Mouse (Mus musculus): ENCODE data around the gene Gpr108.
A peak's percentile ranks its signal among the peaks of the same experiment; 100 is the strongest.

Gpr108 gene

DNA sequence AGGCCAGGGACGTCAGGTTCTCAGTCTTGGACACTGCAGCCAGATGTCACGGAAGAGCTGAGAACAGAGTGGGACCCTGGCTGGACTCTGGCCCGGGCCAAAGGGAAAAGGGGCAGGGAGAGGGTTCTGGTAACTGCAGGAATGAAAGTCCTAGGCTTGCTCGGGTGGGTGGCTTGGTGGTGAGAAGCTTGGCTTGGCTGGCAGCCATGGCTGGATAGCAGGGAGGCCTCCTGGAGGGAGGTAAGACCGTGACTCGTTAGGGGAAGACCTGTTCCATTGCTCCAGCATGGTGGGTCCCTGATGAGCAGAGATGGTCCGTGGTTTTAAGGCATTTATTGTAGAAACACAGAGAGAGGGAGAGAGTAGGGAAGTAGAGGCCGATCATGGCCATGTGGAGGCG lies 23.1 kb upstream of the Gpr108 start:
- DNase-seq (ENCODE audit: inconsistent ontology term), result no peak

- no peak for DNase-seq (ENCODE audit: inconsistent ontology term)
Observed at GRCm38 (mm10) chr17:57267556-57268126, 19.4 kb upstream of the Gpr108 start.

DNA sequence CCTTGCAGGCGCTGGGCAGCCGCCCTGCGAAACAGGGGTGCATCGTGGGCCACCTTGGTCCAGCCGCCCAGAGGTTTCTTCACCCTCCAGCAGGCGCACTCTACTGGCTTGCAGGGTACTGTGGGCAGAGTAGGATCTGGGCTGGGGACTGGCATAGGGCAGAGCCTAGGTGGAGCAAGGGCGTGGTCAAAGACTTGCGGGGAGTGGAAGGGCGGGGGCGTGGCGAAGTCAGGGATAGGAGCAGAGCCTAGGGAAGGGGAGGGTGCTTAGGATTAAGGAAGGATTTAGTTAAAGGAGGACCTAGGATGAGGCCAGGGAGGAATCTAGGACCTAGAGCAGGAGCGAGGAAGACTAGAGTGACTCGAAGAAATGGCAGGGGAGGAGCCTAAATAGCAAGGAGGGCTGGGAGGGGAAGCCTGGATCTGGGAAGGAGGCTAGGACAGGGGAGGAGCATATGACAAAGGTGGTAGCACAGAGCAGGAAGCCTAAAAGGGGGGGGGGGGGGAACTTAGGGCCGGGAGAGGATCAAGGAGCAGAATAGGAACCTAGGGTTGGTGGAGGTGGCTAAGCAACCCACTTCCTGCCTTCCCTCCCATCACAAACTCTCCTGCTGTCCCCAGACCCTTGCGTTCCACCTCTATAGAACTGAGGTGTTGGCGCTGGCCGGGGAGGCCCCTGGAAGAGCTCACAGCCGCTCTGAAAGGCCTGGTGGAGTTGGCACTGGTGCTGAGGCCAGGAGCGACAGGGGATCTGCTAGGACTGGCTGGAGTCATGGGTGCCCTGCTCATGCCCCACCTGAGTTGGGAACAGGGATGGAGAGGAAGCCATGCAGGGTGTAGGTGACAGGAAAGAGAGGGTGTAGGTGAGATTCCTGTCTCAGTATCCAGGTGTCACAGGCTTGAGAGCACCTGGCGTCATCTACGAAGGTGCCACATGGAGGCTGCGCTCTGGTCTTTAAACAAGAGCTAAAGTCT lies 17.0 kb upstream of the Gpr108 start:
- peak; percentile 19 for DNase-seq (ENCODE audit: inconsistent ontology term)

DNA sequence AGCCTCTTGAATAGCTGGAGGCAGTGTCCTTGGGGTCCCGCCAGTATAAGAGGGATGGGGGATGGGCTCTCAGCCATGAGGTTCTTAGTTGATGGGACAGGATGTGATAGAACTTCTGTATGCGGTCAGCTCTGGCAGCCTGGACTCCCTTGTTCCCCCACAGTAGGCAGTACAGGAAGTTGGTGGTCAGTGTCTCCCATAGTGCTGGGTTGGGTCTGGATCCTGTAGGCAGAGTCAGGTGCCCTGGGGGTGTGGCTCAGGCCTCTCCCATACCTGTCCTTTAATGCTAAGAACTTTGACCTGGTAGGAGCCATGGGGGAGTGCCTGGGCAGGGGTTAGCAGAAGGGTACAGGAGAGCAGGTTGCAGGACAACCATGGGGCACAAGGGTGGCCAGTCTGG lies 15.9 kb upstream of the Gpr108 start:
- DNase-seq (ENCODE audit: inconsistent ontology term), result no peak

GRCm38 (mm10) chr17:57262901-57263550 lies 14.8 kb upstream of the Gpr108 start:
- no peak for DNase-seq (ENCODE audit: inconsistent ontology term)

DNA sequence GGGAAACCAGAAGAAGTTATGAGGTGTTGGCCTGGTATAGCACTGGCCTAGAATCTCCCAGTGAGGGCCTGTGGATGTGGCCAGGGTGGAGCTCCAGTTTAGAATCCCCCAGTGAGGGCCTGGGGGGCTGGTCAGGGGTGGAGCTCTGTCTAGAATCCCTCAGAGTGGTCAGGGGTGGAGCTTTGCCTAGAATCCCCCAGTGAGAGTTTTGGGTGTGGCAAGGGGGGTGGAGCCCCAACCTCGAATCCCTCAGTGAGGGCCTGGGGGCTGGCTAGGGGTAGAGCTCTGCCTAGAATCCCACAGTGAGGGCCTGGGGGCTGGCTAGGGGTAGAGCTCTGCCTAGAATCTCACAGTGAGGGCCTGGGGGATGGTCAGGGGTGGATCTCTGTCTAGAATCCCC lies 13.6 kb upstream of the Gpr108 start:
- DNase-seq (ENCODE audit: inconsistent ontology term), result no peak

DNA sequence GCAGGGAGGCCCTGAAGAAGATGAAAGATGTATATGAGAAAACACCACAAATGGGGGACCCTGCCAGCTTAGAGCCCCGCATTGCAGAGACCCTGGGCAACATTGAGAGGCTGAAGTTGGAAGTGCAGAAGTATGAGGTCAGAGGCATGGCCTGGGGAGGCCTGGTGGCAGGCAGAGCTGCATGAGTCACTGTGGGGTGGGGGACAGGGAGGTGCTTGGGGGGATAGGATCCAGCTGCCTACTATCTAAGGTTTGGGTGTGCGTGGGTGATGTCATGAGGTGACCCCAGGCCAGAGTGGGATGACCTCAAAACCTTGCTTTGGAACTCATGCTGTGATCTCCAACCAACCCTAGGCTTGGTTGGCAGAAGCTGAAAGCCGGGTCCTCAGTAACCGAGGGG lies 13.0 kb upstream of the Gpr108 start:
- no peak for DNase-seq (ENCODE audit: inconsistent ontology term)

GRCm38 (mm10) chr17:57260351-57260750 lies 12.1 kb upstream of the Gpr108 start:
- DNase-seq (ENCODE audit: inconsistent ontology term), result no peak

GRCm38 (mm10) chr17:57259742-57260141 lies 11.5 kb upstream of the Gpr108 start:
- DNase-seq (ENCODE audit: inconsistent ontology term), result peak; percentile 47

DNA sequence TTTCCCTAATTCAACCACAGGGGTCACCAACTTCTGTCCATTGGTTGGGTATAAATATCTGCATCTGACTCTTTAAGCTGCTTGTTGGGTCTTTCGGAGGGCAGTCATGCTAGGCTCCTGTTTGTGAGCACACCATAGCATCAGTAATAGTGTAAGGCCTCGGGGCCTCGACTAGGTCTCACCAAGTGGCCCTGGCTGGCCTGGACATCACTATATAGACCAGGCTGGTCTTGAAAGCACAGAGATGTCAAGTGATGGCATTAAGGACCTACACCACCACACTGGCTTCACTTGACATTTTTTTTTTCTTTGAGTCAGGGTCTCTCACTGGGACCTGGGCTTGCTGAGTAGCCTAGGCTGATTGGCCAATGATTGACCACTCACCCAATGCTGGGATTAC lies 9.9 kb upstream of the Gpr108 start:
- no peak for DNase-seq (ENCODE audit: inconsistent ontology term)

DNA sequence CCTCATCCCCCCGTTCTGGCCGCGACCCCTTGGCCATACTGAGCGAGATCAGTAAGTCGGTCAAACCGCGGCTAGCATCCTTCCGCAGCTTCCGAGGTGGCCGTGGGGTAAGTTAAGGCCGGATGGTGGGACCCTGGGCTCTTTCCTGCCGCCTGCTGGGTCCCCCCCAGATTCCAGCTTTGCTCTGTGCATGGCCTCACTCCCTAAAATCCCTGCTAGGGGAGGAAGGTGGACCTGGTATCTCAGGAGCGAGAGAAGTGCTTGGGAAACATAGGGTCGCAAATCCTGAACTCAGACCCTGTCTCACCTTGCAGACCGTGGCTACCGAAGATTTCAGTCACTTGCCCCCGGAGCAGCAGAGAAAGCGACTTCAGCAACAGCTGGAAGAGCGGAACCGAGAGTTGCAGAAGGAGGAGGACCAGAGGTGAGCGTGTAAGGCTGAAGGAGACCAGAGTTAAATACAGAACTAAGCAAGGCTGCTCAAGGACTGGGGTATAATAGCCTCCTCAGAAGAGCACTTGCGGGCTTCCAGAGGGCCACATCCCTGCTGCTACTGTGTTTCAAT lies 8.8 kb upstream of the Gpr108 start:
- DNase-seq (ENCODE audit: inconsistent ontology term), result no peak

DNA sequence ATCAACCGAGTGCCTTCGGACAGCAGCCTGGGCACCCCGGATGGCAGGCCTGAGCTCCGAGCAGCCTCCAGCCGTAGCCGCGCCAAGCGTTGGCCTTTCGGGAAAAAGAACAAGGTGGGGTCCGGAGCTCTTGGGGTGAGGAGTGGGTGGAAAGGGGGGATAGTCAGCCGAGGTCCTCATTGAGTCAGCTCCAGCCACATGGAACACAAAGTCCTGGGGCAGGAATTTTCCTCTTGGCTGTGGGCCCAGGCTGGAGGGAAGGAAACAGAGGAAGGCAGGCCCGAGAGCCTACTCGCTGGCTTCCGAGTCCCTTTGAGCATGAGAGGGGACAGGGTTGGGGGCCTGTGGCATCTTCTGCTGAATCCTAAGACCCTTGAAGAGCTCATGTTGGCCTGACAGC lies 7.1 kb upstream of the Gpr108 start:
- no peak for DNase-seq (ENCODE audit: inconsistent ontology term)

- no peak for DNase-seq (ENCODE audit: inconsistent ontology term)
Observed at GRCm38 (mm10) chr17:57253306-57253705, 5.1 kb upstream of the Gpr108 start.

DNA sequence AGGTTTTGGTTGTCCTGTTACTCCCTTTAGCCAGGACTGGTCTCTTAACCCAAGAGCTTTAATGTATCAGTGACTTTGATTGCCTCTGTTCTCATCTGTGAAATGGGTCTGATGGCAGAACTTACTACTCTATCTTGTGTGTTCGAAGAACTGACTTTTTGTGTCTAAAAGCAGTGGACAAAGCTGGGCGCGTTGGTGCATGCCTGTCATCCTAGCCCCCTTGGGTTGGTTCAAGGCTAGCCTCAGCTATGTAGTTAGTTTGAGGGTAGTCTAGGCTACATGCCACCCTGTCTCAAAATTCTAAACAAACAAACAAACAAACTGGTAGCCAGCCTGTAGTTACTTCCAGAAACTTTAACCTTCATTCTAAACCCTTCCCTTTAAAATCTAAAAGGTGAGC lies 3.2 kb upstream of the Gpr108 start:
- DNase-seq (ENCODE audit: inconsistent ontology term), result no peak

GRCm38 (mm10) chr17:57250461-57251160 lies 2.4 kb upstream of the Gpr108 start:
- peak; percentile 59 for DNase-seq (ENCODE audit: inconsistent ontology term)

DNA sequence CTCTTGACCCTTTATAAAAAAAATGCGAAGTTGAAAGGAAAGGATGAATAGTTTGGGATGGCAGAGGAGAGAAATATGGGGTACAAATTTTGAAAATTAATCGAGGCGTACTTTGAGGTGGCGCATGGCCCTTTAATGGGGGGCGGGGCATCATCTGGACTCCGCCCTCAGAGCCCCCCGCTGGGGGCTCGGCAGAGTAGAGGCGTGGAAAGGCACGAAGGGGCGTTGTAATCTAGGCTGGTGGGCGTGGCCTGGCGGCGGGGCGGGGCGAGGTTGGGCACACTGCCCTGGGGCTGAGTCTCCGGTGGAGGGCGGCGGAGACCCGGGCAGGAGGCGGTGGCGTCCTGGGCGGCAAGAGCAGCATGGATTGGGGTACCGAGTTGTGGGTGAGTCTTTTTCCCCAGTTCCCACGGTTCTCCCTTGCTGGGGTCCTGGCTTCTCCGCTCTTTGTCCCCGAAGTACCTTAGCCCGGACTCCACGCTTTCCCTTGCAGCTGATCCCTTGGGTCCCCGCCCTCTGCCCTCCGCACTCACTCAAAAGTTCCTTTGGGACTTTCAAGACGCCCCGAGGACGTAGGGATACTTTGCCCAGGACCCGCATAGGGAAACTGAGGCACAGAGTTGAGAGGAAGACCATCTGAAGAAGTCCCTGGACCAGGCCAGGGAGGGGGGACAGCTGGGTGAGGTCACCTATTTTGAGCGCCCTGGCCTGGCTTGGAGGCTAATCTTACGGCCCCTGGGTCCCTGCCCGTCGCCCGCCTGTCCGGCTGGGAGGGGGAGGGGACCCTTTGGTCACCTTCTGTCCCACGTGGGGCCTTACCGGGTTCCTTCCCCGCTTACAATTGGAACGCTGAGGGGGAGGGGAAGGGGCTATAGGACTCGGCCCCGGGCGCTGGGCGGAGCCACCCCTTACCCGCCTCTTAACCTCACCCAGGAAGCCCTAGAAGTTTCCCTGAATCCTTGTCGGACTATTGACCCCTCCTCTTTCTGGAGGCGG lies 1.2 kb upstream of the Gpr108 start, which contains the start of gene Trip10:
Gene Trip10, plus strand, starts transcription at position 270 of the 996 bp plus-strand sequence.
- DNase-seq (ENCODE audit: inconsistent ontology term), result peak; percentile 97

GRCm38 (mm10) chr17:57248771-57249170 lies 525 bp upstream of the Gpr108 start:
- no peak for DNase-seq (ENCODE audit: inconsistent ontology term)

DNA sequence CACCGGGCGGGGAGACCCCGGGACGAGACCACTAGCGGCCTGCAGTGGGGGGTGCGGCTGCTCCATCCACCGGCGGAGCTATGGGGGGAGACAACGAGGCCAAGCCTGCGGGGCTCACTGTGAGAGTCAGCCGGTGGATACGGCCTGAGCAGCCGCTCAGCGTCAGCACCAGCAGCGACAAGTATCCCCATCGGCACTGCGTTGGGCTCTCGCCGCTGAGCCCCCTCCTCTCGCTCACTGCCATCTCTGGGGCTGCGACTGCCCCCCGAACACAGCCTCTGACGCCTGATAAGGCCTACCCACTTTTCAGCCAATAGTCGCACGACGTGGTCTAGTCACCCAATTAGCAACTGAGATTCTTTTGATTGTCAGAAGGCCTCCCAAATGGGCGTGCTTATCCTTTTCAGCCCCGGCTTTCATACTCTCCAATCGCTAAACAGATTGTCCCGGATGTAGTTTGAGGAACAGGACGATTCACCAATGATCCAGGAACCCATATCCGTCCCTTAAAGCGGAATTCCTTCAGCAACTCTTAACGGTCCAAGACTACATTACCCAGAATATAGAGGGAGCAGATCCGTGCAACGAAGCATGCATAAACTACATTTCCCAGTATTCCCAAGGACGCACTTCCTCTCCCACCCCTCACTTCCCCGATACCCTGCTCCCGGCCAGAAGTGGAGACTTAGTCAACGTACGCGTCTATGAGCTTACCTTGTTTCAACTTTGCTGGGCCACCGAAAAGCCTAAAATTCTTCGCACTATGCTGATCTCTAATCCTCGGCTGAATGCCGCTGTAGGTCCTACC lies 649 bp downstream of the Gpr108 start:
- DNase-seq (ENCODE audit: inconsistent ontology term), result peak; percentile 98

- DNase-seq (ENCODE audit: inconsistent ontology term), result no peak
Observed at GRCm38 (mm10) chr17:57246663-57247392, 1.4 kb downstream of the Gpr108 start.
